Mouse (Mus musculus): ENCODE data around the gene Nectin1.
A peak's percentile ranks its signal among the peaks of the same experiment; 100 is the strongest.

Nectin1 gene

DNA sequence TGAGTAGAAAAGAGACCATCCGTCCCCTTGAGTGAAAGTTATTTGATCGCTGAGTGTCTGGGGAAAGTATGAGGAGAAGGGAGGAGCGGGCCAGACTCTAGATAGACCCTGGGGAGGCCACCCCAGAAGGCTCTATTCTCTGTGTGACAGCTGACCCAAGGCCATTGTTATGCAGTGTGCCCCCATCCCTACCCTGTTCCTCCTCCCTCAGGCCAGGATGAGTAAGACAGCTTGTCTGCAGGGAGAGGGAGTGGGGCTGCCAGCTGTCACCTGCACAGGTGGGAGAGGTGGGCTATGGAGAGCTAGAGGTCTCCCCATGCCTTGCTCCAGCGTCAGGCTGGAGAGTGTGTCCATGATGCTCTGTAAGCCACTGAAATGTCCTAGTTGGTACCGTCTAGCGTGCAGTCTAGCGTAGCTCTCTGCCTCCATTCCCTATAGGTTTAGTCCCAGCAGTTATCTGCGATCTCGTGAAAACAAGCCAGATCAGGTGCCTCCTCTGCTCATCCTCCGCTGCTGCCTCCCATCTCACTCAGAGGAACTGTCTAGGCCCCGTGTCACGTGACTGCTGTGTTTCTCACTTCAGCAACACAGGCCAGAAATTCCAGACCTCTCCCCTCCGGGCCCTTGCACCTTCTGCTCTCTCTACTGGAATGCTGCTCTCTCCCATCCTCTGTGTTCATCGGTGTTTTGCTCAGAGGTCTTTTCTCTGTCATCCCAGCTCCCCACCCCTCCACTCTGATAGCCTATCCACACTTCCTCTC is 21.8 kb downstream of the Nectin1 start:
- DNase-seq (ENCODE audit: low spot score), result no peak

DNA sequence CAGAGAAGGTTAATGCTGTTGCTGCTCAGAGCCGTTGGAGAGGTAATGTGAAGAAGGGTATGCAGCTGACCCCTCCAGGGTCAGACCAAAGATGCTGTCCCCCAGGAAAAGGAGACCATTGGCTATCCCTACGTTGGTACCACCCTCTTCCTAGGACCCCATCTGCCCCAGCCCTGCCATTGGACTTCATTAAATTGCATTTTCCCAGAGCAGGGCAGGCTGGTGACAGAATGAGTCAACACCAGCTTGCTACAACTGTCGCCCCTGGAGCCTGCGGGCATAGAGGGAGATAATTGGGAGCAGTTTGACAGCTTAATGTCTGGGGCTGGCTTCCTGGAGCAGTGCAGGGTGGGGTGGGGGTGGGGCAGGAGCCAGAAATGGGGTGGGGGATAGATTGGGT is 25.0 kb downstream of the Nectin1 start:
- DNase-seq (ENCODE audit: low spot score), result no peak

DNA sequence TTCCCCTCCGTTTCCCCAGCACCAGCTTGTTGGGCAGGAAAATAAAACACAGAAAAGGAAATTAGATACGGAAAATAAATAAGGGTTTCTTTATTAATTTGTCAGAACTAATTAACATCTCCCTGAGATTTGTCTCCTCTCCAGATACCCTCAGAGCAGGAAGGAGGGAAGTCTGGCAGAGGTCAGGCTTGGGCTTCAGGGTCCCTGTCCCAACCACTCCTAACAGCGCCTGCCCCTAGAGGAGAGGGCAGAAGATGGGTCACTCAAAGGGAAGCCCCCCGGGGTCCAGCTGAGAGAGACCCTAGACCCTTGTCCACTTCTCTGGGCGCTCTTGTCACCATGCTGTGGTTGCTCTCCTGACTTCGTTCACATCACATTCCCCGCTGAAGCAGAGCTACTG is 25.4 kb downstream of the Nectin1 start:
- DNase-seq (ENCODE audit: low spot score), result no peak

DNA sequence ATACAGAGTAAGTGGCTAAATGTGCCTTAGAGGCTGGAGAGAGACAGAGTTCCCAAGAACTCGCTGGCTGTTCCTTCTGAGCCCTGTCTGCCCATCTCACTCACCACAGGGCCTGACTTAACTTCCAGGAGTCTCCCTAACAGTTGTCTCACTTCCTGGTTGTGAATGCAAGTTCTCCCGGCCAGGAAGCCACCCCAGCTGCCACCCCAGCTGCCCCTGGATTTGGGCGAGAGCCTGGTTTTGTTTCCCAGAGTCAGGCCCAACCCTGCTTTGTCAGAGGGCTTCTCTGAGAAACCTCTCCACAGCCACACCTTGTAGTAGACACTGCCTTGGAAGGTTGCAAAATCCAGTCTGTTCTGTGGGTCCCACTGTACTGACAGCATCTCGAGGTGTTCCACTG is 26.2 kb downstream of the Nectin1 start:
- DNase-seq (ENCODE audit: low spot score), result no peak

DNA sequence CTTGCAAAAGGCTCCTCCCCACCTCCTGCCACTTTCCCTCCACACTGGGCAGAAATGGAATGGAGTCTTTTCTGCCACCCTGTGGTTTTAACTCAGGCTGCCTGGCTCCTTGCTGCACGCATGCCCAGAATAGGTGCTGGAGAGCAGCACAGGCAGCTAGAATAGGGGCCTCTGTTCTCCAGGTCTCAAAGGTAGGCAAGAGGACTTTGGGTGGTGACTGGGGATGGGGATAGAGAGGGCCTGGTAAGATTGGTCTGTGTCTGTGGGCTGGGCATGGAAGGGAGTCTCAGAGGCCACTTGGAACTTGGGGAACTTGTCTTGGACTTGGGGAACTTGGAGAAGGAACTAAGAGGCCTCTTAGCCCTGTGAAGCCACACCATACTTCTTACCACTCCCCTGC is 27.3 kb downstream of the Nectin1 start:
- DNase-seq (ENCODE audit: low spot score), result no peak

DNA sequence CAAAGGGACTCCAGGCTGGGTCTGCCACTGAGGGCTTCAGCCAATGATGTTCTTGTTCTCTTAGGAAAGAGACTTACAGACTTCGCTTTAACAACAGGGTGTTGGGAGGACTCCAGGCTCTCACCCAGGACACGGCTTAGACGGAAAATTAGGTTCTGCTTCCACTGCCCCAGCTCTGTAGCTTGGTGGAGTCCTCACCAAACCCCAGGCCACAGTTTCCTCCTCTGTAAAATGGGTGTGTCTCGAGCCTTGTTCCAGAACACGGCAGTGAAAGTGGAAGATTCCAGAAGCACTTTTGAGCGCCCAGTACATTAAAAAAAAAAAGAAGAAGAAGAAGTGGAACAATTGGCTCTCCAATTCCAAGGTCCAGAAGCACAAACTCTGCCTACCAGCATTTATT is 28.7 kb downstream of the Nectin1 start:
- no peak for DNase-seq (ENCODE audit: low spot score)

DNA sequence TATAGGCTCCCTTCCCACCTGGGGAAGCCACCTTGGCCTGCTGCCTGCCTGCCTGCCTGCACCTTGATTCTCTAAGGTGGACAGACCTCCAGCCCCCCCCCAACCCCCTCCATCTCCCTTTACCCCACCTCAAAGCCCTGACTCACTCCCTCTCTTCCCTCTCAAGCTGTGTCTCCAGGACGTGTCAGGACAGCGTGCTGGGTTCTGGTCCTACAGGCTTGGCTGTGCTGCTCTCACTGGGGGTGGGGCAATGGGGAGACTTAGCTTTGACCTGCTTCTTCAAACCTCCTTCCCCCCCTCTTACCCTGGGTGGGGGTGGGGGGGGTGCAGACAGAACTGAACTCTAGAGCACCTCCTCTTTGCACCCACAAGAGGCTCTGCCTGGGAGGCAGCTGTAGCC is 29.7 kb downstream of the Nectin1 start:
- DNase-seq (ENCODE audit: low spot score), result no peak

DNA sequence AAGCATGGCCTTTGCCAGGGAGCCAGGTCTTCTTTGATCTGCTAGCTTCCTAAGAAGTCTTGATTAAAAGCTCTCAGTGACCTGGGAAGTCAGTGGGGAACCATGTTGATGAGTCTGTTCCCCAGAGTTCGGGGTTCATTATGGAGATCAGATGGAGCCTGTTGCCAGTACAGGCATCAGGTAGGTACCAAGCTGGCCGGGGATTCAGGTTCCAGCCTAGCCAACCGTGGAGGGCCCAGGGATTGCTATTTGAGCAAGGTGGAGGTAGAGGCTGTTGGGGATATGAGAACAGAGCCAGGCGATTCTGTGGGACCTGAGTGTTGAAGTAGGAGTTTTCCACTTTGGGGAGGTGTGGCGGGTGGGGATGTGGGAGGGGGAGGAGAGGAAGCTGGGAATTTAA is 30.6 kb downstream of the Nectin1 start:
- DNase-seq (ENCODE audit: low spot score), result no peak

DNA sequence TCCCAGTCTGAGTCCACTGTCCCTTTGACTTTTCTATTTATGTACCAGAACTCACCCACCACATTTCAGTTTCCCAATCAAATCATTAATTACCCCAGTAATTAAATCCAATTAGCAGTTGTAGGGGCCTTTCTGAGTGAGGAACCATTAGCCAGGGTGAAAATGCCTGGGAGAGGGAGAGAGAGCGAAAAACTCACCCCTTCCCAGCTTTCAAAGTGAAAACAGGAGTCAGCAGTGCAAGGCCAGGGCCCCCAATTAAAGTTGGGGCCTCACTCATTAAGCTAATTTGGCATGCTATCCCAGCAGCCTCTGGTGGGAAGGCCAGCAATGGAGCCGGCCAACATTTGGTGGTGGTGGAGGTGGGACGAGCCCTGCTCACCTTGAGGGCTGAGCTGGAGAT is 32.4 kb downstream of the Nectin1 start:
- no peak for DNase-seq (ENCODE audit: low spot score)

DNA sequence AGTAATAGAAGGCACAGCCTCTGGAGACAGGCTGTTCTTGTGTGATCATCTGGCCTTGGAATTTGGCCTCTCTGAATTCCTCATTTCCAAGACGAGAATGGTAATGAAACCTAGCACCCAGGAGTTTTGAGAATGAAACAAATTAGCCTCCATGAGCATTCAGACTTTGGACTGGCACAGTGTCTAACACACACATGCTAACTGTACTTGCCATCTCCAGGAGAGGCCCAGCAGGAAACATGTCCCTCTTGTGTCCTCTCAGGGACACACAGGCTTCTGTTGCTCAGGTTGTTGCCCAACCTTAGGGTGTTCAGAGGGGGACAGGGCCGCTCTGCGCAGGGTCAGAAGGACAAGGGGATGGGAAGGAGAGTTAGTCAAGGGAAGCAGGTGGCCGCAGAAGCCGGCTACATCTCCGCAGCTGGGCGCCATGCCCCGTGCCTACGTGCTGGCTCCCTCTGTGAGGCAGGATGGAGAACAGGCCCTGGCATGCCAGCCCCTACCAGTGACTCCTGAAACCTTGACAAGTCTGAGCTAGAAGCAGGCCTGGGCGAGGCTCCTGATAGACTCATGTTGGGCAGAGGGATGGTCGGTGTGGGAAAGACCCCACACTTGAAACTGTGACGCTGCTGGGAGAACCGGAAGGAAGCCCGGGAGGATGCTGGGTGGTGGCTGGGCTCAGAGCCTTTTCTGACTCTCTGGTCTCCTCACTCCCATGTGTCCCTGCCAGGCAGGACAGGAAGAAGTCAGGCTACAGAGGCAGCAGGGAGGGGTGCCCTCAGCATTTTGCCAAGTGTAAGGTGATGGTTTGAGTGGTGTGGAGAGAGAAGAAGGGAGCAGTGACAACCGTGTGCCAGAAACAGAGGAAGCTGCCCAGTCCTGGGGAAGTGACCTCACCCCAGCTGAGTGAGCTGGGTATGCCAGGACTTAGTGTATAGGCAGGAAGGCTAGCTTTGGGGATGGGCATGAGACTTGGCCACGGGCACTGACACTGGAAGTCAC is 33.9 kb downstream of the Nectin1 start:
- no peak for DNase-seq (ENCODE audit: low spot score)

DNA sequence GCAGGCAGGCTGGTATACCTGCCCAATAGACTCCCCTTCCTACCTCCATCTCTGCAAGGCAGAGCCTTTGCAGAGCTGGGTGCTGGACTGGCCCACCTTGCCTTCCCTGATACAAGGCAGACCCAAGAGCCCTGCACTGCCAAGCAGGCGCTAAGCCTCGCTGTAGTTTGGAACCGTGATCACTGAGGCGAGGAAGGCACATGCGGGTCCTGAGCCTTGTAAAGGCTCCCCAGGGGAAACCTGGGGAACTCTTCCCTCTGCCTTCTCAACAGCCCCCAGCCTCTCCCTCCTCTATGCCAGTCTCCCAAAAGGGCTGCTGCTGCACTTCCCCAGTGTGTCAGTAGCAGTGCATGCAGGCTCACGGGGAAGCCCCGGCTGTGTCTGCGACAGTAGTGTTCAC is 37.1 kb downstream of the Nectin1 start:
- DNase-seq (ENCODE audit: low spot score), result no peak

DNA sequence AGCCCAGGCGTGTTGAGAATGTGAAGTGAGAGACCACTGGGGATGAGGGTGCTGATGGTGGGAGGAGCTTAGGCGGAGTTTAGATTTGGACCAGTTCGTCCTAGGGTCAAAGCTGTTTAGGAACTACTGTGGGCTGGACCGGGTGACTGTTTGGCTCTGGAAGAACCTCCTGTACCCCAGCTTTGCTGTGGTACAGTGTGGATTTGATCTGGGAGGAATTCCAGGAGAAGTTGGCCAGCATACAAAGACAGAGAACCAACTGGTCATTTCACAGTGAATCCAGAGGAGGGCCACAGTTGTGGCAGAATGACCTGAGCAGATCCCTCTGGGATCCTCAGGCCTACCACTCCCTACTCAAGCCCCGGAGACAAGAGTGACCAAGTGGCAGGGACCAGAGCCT is 38.6 kb downstream of the Nectin1 start:
- no peak for DNase-seq (ENCODE audit: low spot score)

DNA sequence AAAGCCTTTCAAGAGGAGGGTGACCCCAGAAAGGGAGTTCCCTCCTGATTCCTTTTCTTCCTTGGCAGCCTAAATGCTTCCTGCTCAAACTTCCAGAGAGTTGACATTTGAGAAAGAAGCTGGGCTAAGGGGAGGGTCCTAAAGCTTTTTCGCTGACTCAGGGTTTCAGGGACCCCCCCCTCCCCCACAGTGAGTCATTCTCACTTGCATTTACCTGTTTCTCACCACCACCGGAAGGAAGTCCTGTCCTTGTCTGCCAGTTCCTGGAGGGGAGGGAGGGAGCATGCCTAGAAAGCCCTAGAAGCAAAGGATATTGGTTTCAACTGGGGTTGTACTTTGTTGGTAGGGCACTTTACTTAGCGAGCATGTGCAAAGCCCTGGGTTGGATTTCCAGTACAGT is 40.2 kb downstream of the Nectin1 start:
- no peak for DNase-seq (ENCODE audit: low spot score)

DNA sequence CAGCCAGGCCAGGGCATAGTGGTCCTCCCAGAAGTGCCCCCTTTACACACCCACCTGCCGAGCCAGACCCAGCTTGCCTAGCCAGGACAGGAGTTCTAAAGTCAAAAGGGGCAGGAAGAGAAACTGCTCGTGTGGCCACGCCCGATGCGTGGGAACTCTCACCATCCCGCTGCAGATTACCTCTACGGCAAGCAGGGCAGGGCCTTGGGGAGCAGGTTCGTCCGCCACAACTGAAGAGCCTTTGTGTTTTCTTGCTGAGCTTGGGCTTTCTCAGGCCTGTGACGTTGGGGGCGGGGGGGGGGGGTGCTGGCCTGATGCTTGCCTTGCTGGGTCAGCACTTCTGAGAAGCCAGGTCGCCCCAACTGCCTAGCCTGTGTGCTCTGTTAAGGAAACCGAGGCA is 41.1 kb downstream of the Nectin1 start:
- no peak for DNase-seq (ENCODE audit: low spot score)

DNA sequence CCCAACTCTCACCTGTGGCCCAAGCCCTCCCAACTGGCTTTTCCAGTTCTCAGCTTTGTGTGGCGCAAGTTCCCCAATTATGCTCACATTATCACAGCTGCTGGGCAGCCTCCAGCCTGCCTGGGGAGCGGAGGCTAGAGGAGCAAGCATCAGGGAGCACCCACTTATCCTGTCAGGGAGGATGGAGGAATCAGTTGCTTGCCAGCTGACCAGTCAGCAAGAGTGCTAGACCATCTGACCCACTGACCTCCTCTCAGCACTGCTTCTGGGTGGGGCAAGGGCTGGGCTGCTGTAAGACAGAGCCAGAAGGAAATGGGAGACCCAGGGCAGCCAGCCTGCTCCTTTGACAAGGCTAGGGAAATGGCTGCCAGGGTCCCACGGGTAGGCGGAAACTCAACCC is 43.8 kb downstream of the Nectin1 start:
- DNase-seq (ENCODE audit: low spot score), result peak; percentile 18

DNA sequence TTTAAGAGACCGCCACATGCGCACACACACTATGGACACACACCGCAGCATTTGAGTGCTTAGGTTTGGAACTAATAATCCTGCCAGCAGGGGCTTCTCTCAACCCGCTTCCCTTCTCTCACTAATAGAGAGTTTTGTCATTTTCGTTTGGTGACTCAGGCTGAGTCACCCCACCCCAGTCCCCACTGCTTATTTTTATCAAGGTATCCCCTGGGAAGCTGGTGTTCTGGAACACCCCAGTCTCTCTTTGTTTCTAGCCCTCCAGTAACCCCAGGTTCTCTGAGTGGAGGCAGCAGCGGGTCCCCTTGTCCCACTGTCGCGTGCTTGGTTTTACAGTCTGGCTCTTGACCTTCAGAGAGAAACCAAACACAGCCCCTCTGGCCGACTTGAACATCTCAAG is 48.9 kb downstream of the Nectin1 start:
- no peak for DNase-seq (ENCODE audit: low spot score)

DNA sequence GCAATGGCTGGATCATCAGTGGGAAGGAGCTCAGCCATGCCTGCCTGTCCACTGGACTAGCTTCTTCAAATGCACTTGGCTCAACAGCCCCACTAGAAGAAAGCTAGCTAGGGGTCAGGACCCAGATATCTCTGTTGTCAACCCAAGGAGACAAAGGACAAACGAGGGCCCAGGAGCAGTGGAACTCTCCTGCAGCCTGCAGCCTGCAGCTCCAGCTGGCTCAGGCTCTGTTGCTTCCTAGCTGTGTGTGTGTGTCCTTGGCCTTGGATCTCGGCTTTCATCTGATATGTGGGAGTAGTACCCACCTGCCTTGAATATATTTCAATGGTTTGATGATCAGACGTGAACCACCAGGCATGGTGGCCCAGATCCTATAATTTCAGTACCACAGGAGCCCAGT is 49.6 kb downstream of the Nectin1 start:
- DNase-seq (ENCODE audit: low spot score), result no peak

DNA sequence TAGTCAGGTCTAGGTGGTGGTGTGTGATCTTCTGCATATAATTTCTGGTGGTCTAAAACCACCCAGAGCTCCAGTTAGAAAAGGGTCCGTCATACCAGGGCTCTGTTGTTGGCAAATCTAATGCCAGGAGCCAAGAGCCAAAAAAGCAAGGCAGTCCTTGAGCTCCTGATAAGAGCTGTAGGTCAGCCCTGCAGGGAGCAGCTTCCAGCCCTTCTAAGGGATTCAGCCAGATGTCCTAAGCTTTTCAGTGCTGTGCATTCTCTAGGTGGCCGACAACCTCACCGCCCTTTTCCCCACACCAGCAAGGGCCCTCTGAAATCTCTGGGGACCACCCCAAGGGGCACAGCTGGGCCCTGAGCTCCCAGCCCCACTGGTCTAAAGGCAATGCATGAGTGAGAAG is 52.2 kb downstream of the Nectin1 start:
- no peak for DNase-seq (ENCODE audit: low spot score)

DNA sequence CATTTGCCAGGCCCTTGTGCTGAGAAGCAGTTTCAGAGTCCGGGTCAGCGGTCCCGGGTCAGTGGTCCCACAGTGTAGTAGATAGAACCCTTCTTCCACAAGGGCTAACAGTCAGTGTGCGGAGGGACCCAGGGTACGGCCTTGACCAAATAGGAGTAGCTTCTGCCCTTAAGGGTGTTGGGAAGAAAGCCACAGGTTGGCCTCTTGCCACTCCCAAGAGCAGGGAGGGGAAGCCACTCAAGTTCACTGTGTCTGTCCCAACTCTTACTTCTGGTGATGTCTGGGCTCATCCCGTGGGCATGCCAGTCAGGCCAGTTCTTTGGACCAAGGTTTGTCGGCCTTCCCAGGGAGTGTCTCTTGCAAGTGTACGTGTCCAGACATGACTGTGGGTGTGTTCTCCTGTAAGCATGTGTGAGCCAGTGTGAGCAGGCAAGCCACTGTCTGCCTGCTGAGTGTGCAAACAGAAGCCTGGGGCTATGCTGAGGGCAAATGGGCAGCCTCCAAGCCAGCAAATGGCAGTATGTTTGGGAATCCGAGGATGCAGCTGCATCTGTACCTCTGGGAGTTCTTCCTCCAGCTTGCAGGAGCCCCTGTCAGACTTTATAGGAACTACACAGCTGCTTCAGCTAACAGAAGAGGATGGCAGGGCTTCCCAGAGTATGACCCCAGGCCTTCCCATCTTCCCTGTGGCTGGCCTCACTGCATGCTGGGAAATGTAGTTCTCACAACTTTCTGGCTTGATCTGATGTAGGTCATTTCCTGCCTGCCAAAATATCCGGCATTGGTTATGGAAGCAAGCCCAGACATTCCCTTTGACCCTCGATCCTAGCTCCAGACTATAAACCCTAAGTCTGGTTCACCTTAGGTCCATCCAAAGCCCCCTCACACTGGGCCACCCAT is 53.3 kb downstream of the Nectin1 start:
- DNase-seq (ENCODE audit: low spot score), result no peak

DNA sequence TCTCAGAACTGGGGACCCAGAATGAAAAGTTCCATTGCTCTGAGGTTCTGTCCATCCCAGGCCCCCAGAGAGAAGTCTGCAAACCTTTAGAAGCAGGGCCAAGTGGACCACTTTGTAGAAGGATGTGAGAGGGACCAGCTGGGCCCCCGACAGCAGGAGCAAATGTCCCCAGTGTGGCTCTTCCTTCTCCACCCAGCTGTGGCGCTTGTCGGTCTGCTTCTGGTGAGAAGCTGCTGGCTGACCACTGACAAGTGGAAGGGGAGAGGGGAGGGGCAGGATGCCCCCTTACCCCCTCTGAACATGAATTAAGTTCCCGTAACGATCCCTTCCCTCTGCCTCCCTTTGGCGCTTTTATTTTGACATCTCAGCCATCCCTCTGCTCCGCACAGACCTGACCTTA is 54.0 kb downstream of the Nectin1 start:
- no peak for DNase-seq (ENCODE audit: low spot score)

DNA sequence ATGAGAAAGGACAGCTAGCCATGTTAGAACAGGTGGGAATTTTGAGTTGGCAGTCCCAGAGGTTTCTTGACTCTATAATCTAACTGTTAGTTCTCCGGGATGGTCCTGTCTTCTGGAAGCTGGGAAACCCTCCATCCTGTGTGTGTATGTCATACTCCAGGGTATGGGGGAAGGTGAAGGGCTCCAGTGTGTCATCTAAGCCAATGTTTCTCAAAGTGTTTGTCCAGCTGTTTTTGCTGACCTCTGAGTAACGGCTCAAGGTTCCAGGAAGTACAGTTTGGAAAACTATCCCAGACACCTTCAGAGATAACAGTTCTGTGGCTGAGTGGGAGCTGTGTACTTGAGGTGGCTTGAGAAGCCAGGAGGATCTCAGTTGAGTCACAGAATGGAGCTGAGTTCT is 56.7 kb downstream of the Nectin1 start:
- DNase-seq (ENCODE audit: low spot score), result no peak

DNA sequence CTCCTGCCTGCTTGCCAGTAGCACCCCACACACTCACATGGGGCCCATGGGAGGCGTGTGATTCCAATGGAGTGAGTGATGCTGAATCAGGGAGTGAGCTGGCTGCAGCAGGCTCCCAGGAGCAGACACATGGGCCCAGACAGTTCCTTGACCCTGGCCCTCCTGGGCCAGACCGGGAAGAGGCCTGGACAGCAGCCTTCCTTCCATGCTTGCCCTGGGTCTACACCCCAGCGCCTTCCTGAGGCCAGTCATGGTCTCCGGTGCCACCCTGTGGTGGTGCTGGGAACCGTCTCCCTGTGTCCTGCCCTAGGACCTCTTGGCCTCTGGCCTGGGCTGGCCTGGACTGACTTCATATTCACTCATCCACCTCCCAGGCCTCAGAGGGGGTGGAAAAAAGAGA is 58.1 kb downstream of the Nectin1 start:
- DNase-seq (ENCODE audit: low spot score), result peak; percentile 59
